Mouse (Mus musculus): ENCODE measurements around the gene Slc5a10.

DNA sequence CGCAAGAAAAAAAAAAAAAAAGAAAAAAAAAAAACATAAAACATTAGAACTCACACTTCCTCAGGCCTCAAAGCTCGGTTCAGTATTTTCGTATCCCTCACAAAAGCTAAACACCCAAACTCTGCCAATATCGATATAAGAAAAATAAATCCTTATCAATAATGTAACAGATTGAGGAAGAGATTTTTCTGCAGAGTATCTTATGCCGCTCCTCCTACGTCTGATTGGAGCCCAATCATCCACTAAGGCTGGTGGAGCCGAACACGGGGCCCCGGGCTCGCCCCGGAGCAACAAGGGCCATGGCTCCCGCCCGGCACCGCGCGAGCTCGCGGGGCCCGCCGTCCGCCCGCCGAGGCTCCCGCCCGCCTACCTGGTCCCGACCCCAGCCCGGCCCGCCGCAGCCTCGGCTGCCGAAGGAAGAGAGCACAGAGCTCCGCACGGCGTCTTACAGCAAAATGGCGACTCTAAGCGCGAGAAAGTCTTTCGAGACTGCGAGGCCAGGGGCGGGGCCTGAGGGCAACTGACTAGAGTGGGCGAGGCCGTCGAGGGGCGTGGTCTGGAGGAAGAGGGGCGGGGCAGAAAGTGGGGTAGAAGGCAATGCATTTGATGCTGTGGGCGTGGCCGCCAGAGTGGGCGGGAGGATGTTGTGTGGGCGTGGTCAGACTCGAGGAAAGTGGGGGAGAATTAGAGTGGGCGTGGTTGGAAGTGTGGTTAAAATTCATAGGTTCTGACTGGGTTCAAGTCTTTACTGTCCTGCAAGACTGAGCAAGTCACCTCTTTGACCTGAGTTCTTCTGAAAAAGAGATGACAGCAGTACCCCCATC lies 41.2 kb upstream of the Slc5a10 start, which contains the start of gene Prpsap2:
- no peak for TF ChIP-seq CTCF (IDR thresholded peaks at IDR 0.05; ENCODE audit: control insufficient read depth, insufficient read depth, insufficient read length)
- no peak for TF ChIP-seq FOSL1 (IDR thresholded peaks at IDR 0.05; ENCODE audit: insufficient read depth, low read length, poor library complexity, severe bottlenecking)
- no peak for TF ChIP-seq USF1 (IDR thresholded peaks at IDR 0.05; ENCODE audit: low read depth)
- peak; percentile 58 for TF ChIP-seq MAX (IDR thresholded peaks at IDR 0.05)
- TF ChIP-seq CEBPB (IDR thresholded peaks at IDR 0.05; ENCODE audit: low read depth): no peak
- no peak for TF ChIP-seq MYOG (IDR thresholded peaks at IDR 0.05; ENCODE audit: control insufficient read depth, extremely low read depth, insufficient read length)
- TF ChIP-seq MYOD1 (IDR thresholded peaks at IDR 0.05; ENCODE audit: control insufficient read depth, insufficient read length, low read depth): no peak
